Mouse (Mus musculus) 3T3-L1 (cell line): ENCODE measurements at regions not wholly inside any gene's neighbourhood (a gene's known extent, or its start where the extent isn't known, plus 50 kb on each side); places are given as distances from the start of the nearest gene placed in this dataset.
A peak's percentile ranks its signal among the peaks of the same experiment; 100 is the strongest.

ENCODE experiments used
- DNase-seq: peaks from one replicate; pipeline ENCODE4 v3.0.0-alpha.2; 2015; ENCODE audit warnings: low read depth, low spot score

- no peak for DNase-seq
Measured at GRCm38 (mm10) chr6:138956461-138957072, 298.2 kb upstream of the Igbp1b start.

GRCm38 (mm10) chr6:138950888-138951287, 292.5 kb upstream of the Igbp1b start:
- DNase-seq: no peak

DNA sequence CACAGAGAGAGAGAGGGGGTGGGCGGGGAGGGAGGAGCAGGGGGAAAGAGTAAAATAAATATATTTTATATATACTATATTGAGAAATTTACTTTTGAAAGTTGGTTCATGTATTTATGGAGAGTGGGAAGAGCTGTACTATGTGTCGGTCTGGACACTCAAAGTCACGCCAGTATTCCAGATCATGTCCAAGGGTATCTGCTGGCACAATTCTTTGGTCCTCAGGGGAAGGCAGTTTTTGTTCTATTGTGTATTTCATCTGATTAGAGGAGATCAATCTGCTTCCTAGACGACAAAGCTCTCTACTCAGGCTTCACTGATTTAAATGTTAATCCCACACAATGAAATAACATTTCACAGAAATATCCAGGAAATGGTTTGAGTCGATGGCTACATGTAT, 288.3 kb upstream of the Igbp1b start:
- no peak for DNase-seq

GRCm38 (mm10) chr6:138945432-138945831, 287.1 kb upstream of the Igbp1b start:
- DNase-seq: no peak

DNA sequence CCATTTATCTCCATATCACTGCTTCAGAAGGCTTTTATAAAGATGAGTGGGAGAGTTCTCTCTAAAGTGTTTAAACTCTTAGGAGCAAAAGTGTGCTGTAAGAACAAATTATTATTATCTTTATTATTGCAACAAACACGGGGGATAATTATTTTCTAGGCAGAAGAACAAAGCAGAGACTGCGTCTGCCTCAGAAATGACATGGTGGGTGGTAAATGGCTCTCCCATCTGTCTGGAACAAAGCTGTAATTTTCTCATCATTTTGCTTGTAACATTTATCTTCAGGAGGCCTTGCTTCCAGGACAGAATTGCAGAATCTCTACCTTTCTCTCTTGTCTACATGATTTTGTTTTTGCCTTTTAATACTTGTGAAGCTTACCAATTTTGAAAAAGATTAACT, 261.8 kb upstream of the Igbp1b start:
- no peak for DNase-seq

DNA sequence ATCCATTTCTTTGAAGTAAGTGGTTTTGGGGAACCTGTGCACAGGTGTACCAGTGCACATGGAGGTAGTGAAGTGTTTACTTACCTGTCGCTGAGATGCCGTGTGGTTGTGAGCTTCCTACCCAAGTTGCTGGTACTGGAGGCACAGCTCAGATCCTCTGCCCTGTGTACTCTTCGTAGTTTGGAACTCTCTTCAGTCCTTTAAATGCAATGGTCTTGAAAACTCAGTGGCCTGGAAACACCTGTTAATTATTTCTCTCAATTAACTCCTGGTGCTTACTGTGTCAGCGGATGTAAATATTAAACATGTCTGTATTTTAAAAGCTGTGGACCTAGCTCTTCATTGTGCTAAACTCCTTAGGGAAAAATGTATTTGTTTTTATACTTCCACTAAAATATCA, 261.2 kb upstream of the Igbp1b start:
- DNase-seq: no peak

- no peak for DNase-seq
Measured at GRCm38 (mm10) chr6:138914981-138915380, 256.6 kb upstream of the Igbp1b start.

DNA sequence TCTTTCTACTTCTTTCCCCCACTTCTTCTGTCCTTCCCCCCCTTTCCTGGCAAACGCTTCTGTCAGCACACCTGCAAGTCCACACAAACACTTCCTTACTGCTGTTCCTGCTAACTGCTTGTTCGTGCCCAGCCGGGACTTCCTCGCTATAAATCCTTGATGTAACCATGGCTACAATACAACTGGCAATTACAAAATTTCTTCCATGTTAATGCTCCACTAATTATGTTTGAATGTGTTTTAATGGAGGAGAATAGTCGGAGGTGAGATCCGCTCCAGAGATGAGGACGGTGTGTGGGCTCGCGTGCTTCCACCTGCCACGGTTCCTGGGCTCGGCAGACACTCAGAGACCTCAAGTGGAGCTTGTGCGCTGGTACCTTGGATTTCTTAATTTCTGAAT, 215.3 kb upstream of the Igbp1b start:
- DNase-seq: no peak

DNA sequence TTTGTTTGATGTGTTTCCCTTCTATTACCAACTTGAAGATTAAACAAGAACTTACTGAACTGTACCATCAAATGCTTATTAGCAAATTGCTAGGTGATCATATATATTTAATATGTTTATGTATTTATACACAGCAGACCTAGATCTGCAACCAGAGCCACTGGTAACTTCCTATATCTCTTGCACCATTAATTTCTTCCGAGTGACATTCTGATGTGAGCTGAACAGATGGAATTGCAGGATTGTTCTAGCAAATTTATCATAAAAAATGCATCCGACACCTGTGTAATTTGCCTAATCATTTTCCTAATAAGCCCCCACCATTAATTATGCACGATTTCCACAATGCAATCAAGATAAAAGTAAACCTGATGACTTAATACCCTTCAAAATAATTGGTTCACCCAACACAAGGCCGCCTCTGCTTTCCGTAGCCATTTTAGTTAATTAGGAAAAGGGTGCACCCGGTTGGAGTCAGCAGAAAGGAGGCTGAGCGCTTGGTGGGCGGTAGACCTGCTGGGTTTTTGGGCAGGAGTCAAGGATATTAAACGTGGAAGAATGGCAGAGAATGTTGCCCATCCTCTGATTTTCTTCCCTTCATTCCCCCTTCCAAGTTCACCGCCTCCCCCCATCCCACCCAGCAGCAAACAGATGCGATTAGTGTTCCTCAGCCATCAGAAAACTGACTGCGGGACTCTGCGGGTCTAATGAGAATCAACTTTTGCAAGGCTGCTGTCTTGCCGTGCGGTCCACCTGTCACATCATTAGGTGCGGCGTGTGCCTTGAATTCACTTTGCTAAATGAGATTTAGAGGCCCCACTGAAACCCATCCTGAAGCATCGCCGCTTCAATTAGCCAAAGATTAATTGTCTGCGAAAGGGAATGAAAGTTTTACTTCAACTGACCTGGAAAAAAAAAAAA, 214.4 kb upstream of the Igbp1b start:
- DNase-seq: no peak

GRCm38 (mm10) chr6:138838043-138838442, 179.7 kb upstream of the Igbp1b start:
- DNase-seq: no peak

GRCm38 (mm10) chr6:138834876-138835275, 176.5 kb upstream of the Igbp1b start:
- DNase-seq: no peak

- DNase-seq: no peak
Measured at GRCm38 (mm10) chr6:138801835-138802234, 143.5 kb upstream of the Igbp1b start.

GRCm38 (mm10) chr6:138800836-138801740, 142.7 kb upstream of the Igbp1b start:
- DNase-seq: peak; percentile 14

DNA sequence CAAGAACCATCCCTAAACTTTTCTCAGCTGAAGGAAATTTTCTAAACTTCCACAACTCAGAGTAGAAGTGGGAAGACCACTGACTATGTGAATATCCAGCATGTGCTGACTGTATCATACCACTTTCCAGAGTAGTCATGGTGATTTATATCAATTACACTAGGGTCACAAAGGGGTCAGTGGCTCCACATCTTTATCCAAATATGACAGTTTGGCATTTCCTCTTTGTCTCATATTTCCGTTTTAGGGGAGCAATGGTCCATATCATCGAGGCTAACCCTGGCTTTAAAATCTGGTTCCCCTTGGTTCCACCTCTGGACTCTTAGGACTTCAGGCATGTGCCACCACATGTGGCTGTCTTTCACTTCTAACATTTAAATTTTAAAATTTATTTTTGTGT, 136.4 kb upstream of the Igbp1b start:
- DNase-seq: no peak

GRCm38 (mm10) chr6:138792802-138793201, 134.5 kb upstream of the Igbp1b start:
- DNase-seq: no peak

- DNase-seq: no peak
Measured at GRCm38 (mm10) chr6:138782907-138783306, 124.6 kb upstream of the Igbp1b start.

GRCm38 (mm10) chr6:138782470-138782869, 124.1 kb upstream of the Igbp1b start:
- no peak for DNase-seq

DNA sequence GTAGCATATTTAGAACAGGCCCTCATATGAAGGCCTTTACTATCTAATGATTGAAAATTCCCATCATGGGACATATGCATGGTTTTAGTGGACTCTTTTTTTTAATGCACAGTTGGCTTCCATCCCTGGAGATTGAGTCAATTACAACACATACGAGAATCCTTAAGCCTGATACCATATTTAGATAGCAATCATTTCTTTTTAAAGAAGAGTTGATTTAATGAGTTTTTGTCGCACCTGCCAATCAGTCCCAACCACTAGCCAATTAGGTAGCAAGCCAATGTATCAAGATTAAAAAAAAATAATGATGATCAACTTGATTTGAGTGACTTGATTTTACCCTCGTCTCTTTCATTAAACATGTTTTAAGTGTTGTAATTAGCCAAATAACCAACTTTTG, 103.6 kb upstream of the Igbp1b start:
- no peak for DNase-seq

- DNase-seq: no peak
Measured at GRCm38 (mm10) chr6:138754955-138755303, 96.6 kb upstream of the Igbp1b start.

GRCm38 (mm10) chr6:138754302-138754954, 96.1 kb upstream of the Igbp1b start:
- DNase-seq: no peak

DNA sequence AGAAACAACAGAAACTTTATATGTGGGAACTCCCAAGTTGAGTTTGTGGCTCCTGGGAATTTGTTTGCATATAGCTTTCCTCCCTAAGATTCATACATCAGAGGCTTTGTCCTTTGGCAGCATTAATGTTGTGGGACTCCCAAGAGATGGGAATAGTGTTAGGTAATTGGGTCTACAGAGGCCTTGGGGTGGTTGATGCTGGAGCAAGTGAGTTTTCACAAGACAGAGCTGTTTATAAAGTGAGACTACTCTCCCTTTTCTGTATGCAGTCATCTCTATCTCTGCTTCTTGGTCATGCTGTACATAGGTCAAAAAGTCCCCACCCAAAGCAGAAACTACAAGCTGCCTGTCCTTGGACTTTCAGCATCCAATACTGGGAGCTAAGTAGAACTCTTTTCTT, 59.4 kb upstream of the Igbp1b start:
- DNase-seq: no peak
